Mouse (Mus musculus): ENCODE data around the gene Olfr1284. TPM values are rescaled to one million over a fixed set of nuclear protein-coding genes. Genes with fewer than 3 reads are reported as not detected.

Gene Olfr1284
- not detected for polyA plus RNA-seq (2017; shearing (Covaris generic))

GRCm38 (mm10) chr2:111375222-111375621 lies at the start of gene Olfr1284:
Gene Olfr1284 (plus strand): TSS chr2:111375522.

GRCm38 (mm10) chr2:111326220-111326619 lies 49.1 kb upstream of the Olfr1284 start, which contains the start of gene Olfr1281:
Gene Olfr1281 (plus strand): TSS chr2:111326520.

GRCm38 (mm10) chr2:111335976-111336375 lies 39.3 kb upstream of the Olfr1284 start, which contains the start of gene Olfr1282:
Gene Olfr1282 (minus strand): TSS chr2:111336076.

GRCm38 (mm10) chr2:111366490-111366889 lies 8.8 kb upstream of the Olfr1284 start, which contains the start of gene Olfr1283:
Gene Olfr1283 (plus strand): TSS chr2:111366790.

GRCm38 (mm10) chr2:111422931-111423330 lies 47.6 kb downstream of the Olfr1284 start, which contains the start of gene Olfr1286:
Gene Olfr1286 (minus strand): TSS chr2:111423115.

Other genes starting within 250 kb of the Olfr1284 start
- not detected for gene Gm15130, start 222.6 kb upstream of the Olfr1284 start, polyA plus RNA-seq (2017; shearing (Covaris generic))
- not detected for gene 4930430A15Rik, start 145.9 kb upstream of the Olfr1284 start, polyA plus RNA-seq (2017; shearing (Covaris generic))
- gene Olfr1275, start 140.2 kb upstream of the Olfr1284 start, polyA plus RNA-seq (2017; shearing (Covaris generic)), result not detected
- not detected for gene Olfr1276, start 121.0 kb upstream of the Olfr1284 start, polyA plus RNA-seq (2017; shearing (Covaris generic))
- not detected for gene Olfr1277, start 101.4 kb upstream of the Olfr1284 start, polyA plus RNA-seq (2017; shearing (Covaris generic))
- not detected for gene Olfr1278, start 85.4 kb upstream of the Olfr1284 start, polyA plus RNA-seq (2017; shearing (Covaris generic))
- not detected for gene Olfr1279, start 74.9 kb upstream of the Olfr1284 start, polyA plus RNA-seq (2017; shearing (Covaris generic))
- gene Olfr1280, start 61.5 kb upstream of the Olfr1284 start, polyA plus RNA-seq (2017; shearing (Covaris generic)), result not detected
- gene Olfr1281, start 49.0 kb upstream of the Olfr1284 start, polyA plus RNA-seq (2017; shearing (Covaris generic)), result not detected
- gene Olfr1282, start 39.4 kb upstream of the Olfr1284 start, polyA plus RNA-seq (2017; shearing (Covaris generic)), result not detected
- not detected for gene Olfr1283, start 8.7 kb upstream of the Olfr1284 start, polyA plus RNA-seq (2017; shearing (Covaris generic))
- not detected for gene Olfr1286, start 47.6 kb downstream of the Olfr1284 start, polyA plus RNA-seq (2017; shearing (Covaris generic))
- not detected for gene Olfr1287, start 73.6 kb downstream of the Olfr1284 start, polyA plus RNA-seq (2017; shearing (Covaris generic))
- not detected for gene Olfr1288, start 98.6 kb downstream of the Olfr1284 start, polyA plus RNA-seq (2017; shearing (Covaris generic))
- not detected for gene Olfr1289, start 105.3 kb downstream of the Olfr1284 start, polyA plus RNA-seq (2017; shearing (Covaris generic))
- gene Olfr1290, start 118.3 kb downstream of the Olfr1284 start, polyA plus RNA-seq (2017; shearing (Covaris generic)), result not detected
- 0.11 TPM for gene Olfr1291-ps1, start 121.7 kb downstream of the Olfr1284 start, polyA plus RNA-seq (2017; shearing (Covaris generic))
- 0.11 TPM for gene Olfr1293-ps, start 149.7 kb downstream of the Olfr1284 start, polyA plus RNA-seq (2017; shearing (Covaris generic))
- gene Olfr1294, start 164.8 kb downstream of the Olfr1284 start, polyA plus RNA-seq (2017; shearing (Covaris generic)), result not detected
- not detected for gene Olfr1295, start 194.2 kb downstream of the Olfr1284 start, polyA plus RNA-seq (2017; shearing (Covaris generic))